Mouse (Mus musculus) midbrain, postnatal 0 days (tissue): ENCODE data around the gene Olfr153. TPM values are rescaled to one million over a fixed set of nuclear protein-coding genes. Genes with fewer than 3 reads are reported as not detected.
"Not testable (repeated sequence)": the region's sequence is repeated elsewhere in the genome, so short reads cannot be mapped to it uniquely, and the experiment has no call there.

Source experiments
- ATAC-seq: fragments of 200-750 bp; cut with Nextera tagmentation; 2 replicates; pipeline ENCODE4 v1.8.0; 2017; ENCODE audit warnings: moderate number of reproducible peaks, mild to moderate bottlenecking, moderate TSS enrichment, moderate library complexity; ENCODE audit not compliant: low FRiP score
- DNase-seq: peaks from one replicate; pipeline ENCODE4 v3.0.0-alpha.2; 2015; ENCODE audit warnings: low spot score
- H3K27ac ChIP-seq: fragments of 300-500 bp; sonication (generic); 2 replicates; pipeline ENCODE4 v1.5.1; 2014; ENCODE audit warnings: low read depth, mild to moderate bottlenecking, low read length, mixed read lengths
- H3K27me3 ChIP-seq: fragments of 300-500 bp; sonication (generic); 2 replicates; pipeline ENCODE4 v1.6.1; 2014; ENCODE audit warnings: low read length, control low read depth, mixed read lengths; ENCODE audit not compliant: insufficient read depth
- H3K36me3 ChIP-seq: fragments of 300-500 bp; sonication (generic); 2 replicates; pipeline ENCODE4 v1.6.1; 2014; ENCODE audit warnings: low read length, control low read depth, mixed read lengths; ENCODE audit not compliant: insufficient read depth
- H3K4me1 ChIP-seq: fragments of 300-500 bp; sonication (generic); 2 replicates; pipeline ENCODE4 v1.6.1; 2014; ENCODE audit warnings: mild to moderate bottlenecking, control low read depth, antibody characterized with exemption, low read length, mixed read lengths; ENCODE audit not compliant: insufficient read depth
- H3K4me2 ChIP-seq: fragments of 300-500 bp; sonication (generic); 2 replicates; pipeline ENCODE4 v1.6.1; 2014; ENCODE audit warnings: low read depth, mild to moderate bottlenecking, low read length, mixed read lengths; ENCODE audit not compliant: poor library complexity, severe bottlenecking
- H3K4me3 ChIP-seq: fragments of 300-500 bp; sonication (generic); 2 replicates; pipeline ENCODE4 v1.5.1; 2014; ENCODE audit warnings: low read depth, mild to moderate bottlenecking, low read length, moderate library complexity
- H3K9ac ChIP-seq: fragments of 300-500 bp; sonication (generic); replicated peaks from 2 replicates; pipeline ENCODE4 v1.6.1; 2014; ENCODE audit warnings: mild to moderate bottlenecking, low read length, moderate library complexity, mixed read lengths; ENCODE audit not compliant: poor library complexity, severe bottlenecking
- H3K9me3 ChIP-seq: fragments of 300-500 bp; sonication (generic); 2 replicates; pipeline ENCODE4 v1.6.1; 2016; ENCODE audit warnings: low read length, control low read depth
- CTCF ChIP-seq: IDR thresholded peaks from 2 replicates; pipeline ENCODE4 v1.5.1; 2016; ENCODE audit warnings: antibody characterized with exemption, mild to moderate bottlenecking
- WGBS: fragments of 180-500 bp; shearing (Covaris S2); extraction: QIAGEN DNeasy Blood & Tissue Kit; methylation state at CpG from one replicate; pipeline ENCODE4 v1.1.7; 2014; 5-methylcytosine and 5-hydroxymethylcytosine counted together
- polyA plus RNA-seq: library from polyadenylated mRNA; unstranded; fragments of >200 nt; fragmentation: Nextera tagmentation; extraction: Ambion mirVana; gene quantifications from 2 replicates; pipeline ENCODE4 v1.2.1, GENCODE M21; 2015
- total RNA-seq: library from RNA; depleted of rRNA; stranded (reverse); fragments of >200 nt; gene quantifications from 2 replicates; pipeline ENCODE4 v1.2.3, GENCODE M21; 2014; rRNA removed

Olfr153 gene
- total and polyA plus RNA-seq, 2 experiments from 2014 or later, result not detected

GRCm38 (mm10) chr2:87516581-87516980 is 15.0 kb upstream of the Olfr153 start:
- TF ChIP-seq CTCF, result no peak
- no peak for ATAC-seq
- H3K36me3 ChIP-seq, result no peaks in the 10 kb centered on the region
- H3K27ac ChIP-seq, result no peak overlapping the region
- H3K4me2 ChIP-seq, result no peak overlapping the region
- H3K4me1 ChIP-seq, result no peaks in the 10 kb centered on the region
- no peaks in the 10 kb centered on the region for H3K27me3 ChIP-seq
- no peak overlapping the region for H3K9ac ChIP-seq
- H3K9me3 ChIP-seq, result no peaks in the 10 kb centered on the region
- 94% methylated on average over 3 of the region's 3 CpGs for WGBS
- H3K4me3 ChIP-seq, result no peak overlapping the region
- no peak for DNase-seq

- DNase-seq, result no peak
- 90% methylated on average over 4 of the region's 4 CpGs for WGBS
Measured at GRCm38 (mm10) chr2:87520651-87521050, 10.9 kb upstream of the Olfr153 start.

GRCm38 (mm10) chr2:87525899-87526616 is 5.5 kb upstream of the Olfr153 start:
- H3K4me1 ChIP-seq, H3K9ac ChIP-seq, H3K27me3 ChIP-seq, H3K36me3 ChIP-seq, H3K9me3 ChIP-seq, H3K27ac ChIP-seq: not testable (repeated sequence)
- Histone ChIP-seq H3K4me3 (peak overlapping the region; percentile 35), H3K4me2 (peak overlapping the region; percentile 35)
- peak; percentile 18 for DNase-seq
- ATAC-seq, result peak; percentile 47; the same call in 1 of the 2 replicates
- WGBS, result 26% methylated on average over 38 of the region's 39 CpGs

More at GRCm38 (mm10) chr2:87520651-87521050, 10.9 kb upstream of the Olfr153 start:
- Histone ChIP-seq H3K4me3 (no peak overlapping the region), H3K9ac (no peak overlapping the region), H3K36me3 (no peaks in the 10 kb centered on the region), H3K27ac (no peak overlapping the region), H3K4me1 (no peaks in the 10 kb centered on the region), H3K27me3 (no peaks in the 10 kb centered on the region), H3K4me2 (no peak overlapping the region), H3K9me3 (no peaks in the 10 kb centered on the region)
- no peak for TF ChIP-seq CTCF
- no peak for ATAC-seq

GRCm38 (mm10) chr2:87534826-87535225 is 3.2 kb downstream of the Olfr153 start:
- Histone ChIP-seq H3K27me3 (no peaks in the 10 kb centered on the region), H3K4me3 (no peak overlapping the region), H3K9ac (no peak overlapping the region), H3K9me3 (no peaks in the 10 kb centered on the region), H3K4me2 (no peak overlapping the region), H3K36me3 (no peaks in the 10 kb centered on the region), H3K4me1 (no peaks in the 10 kb centered on the region), H3K27ac (no peak overlapping the region)
- ATAC-seq (no peak), DNase-seq (no peak)
- 61% methylated on average over 2 of the region's 2 CpGs for WGBS
- no peak for TF ChIP-seq CTCF

GRCm38 (mm10) chr2:87545442-87545841 is 13.8 kb downstream of the Olfr153 start, which contains the start of gene Olfr1128:
Gene Olfr1128, minus strand, starts transcription at chr2:87545542.
- Histone ChIP-seq H3K4me2 (no peak within 1 kb of the TSS), H3K27me3 (no peaks in the 10 kb centered on the region), H3K9ac (no peak within 1 kb of the TSS), H3K4me1 (no peaks in the 10 kb centered on the region), H3K27ac (no peak within 1 kb of the TSS), H3K9me3 (no peaks in the 10 kb centered on the region), H3K4me3 (no peak within 1 kb of the TSS), H3K36me3 (no peaks in the 10 kb centered on the region)
- no peak for DNase-seq
- ATAC-seq, result no peak
- 98% methylated on average over 1 of the region's 1 CpGs for WGBS
- no peak for TF ChIP-seq CTCF

- H3K4me1 ChIP-seq, DNase-seq, H3K4me3 ChIP-seq, H3K27me3 ChIP-seq, H3K27ac ChIP-seq, H3K9ac ChIP-seq, ATAC-seq, H3K9me3 ChIP-seq, H3K4me2 ChIP-seq, H3K36me3 ChIP-seq: not testable (repeated sequence)
- 76% methylated on average over 1 of the region's 1 CpGs for WGBS
Measured at GRCm38 (mm10) chr2:87573602-87574001, 42.0 kb downstream of the Olfr153 start, which contains the start of gene Olfr1129. Gene Olfr1129, plus strand, starts transcription at chr2:87573902.

Other genes with a start within 250 kb of the Olfr153 start
- not detected in 2 replicates for gene Olfr1118, start 224.2 kb upstream of the Olfr153 start, total RNA-seq
- gene Olfr1118, start 224.2 kb upstream of the Olfr153 start, polyA plus RNA-seq, result not detected in 2 replicates
- gene Olfr1120, start 177.0 kb upstream of the Olfr153 start, total RNA-seq, result not detected in 2 replicates
- not detected in 2 replicates for gene Olfr1120, start 177.0 kb upstream of the Olfr153 start, polyA plus RNA-seq
- gene Olfr1121, start 161.9 kb upstream of the Olfr153 start, total RNA-seq, result not detected in 2 replicates
- gene Olfr1121, start 161.9 kb upstream of the Olfr153 start, polyA plus RNA-seq, result not detected in 2 replicates
- not detected in 2 replicates for gene Olfr1122, start 145.9 kb upstream of the Olfr153 start, total RNA-seq
- gene Olfr1122, start 145.9 kb upstream of the Olfr153 start, polyA plus RNA-seq, result not detected in 2 replicates
- gene Olfr1123, start 115.2 kb upstream of the Olfr153 start, total RNA-seq, result not detected in 2 replicates
- gene Olfr1123, start 115.2 kb upstream of the Olfr153 start, polyA plus RNA-seq, result not detected in 2 replicates
- not detected in 2 replicates for gene Olfr1124, start 101.5 kb upstream of the Olfr153 start, total RNA-seq
- 0.10 TPM in 1 of 2 replicates, not detected in the other for gene Olfr1124, start 101.5 kb upstream of the Olfr153 start, polyA plus RNA-seq
- gene Olfr1126, start 77.8 kb upstream of the Olfr153 start, total RNA-seq, result not detected in 2 replicates
- gene Olfr1126, start 77.8 kb upstream of the Olfr153 start, polyA plus RNA-seq, result not detected in 2 replicates
- gene Pramel7, start 34.7 kb upstream of the Olfr153 start, total RNA-seq, result not detected in 2 replicates
- not detected in 2 replicates for gene Pramel7, start 34.7 kb upstream of the Olfr153 start, polyA plus RNA-seq
- not detected in 2 replicates for gene Pramel6, start 25.2 kb upstream of the Olfr153 start, total RNA-seq
- not detected in 2 replicates for gene Pramel6, start 25.2 kb upstream of the Olfr153 start, polyA plus RNA-seq
- gene Olfr1128, start 13.7 kb downstream of the Olfr153 start, total RNA-seq, result not detected in 2 replicates
- not detected in 2 replicates for gene Olfr1128, start 13.7 kb downstream of the Olfr153 start, polyA plus RNA-seq
- not detected in 2 replicates for gene Olfr1129, start 42.1 kb downstream of the Olfr153 start, total RNA-seq
- not detected in 2 replicates for gene Olfr1129, start 42.1 kb downstream of the Olfr153 start, polyA plus RNA-seq
- not detected in 2 replicates for gene Olfr1130, start 74.4 kb downstream of the Olfr153 start, total RNA-seq
- gene Olfr1130, start 74.4 kb downstream of the Olfr153 start, polyA plus RNA-seq, result not detected in 2 replicates
- 0.38 TPM in 1 of 2 replicates, not detected in the other for gene Olfr1131, start 95.3 kb downstream of the Olfr153 start, total RNA-seq
- not detected in 2 replicates for gene Olfr1131, start 95.3 kb downstream of the Olfr153 start, polyA plus RNA-seq
- not detected in 2 replicates for gene Olfr1132, start 105.7 kb downstream of the Olfr153 start, total RNA-seq
- not detected in 2 replicates for gene Olfr1132, start 105.7 kb downstream of the Olfr153 start, polyA plus RNA-seq
- not detected in 2 replicates for gene Olfr1133, start 115.6 kb downstream of the Olfr153 start, total RNA-seq
- not detected in 2 replicates for gene Olfr1133, start 115.6 kb downstream of the Olfr153 start, polyA plus RNA-seq
- gene Olfr1134, start 126.7 kb downstream of the Olfr153 start, total RNA-seq, result not detected in 2 replicates
- not detected in 2 replicates for gene Olfr1134, start 126.7 kb downstream of the Olfr153 start, polyA plus RNA-seq
- not detected in 2 replicates for gene Olfr1135, start 141.9 kb downstream of the Olfr153 start, total RNA-seq
- not detected in 2 replicates for gene Olfr1135, start 141.9 kb downstream of the Olfr153 start, polyA plus RNA-seq
- gene Olfr1136, start 162.2 kb downstream of the Olfr153 start, total RNA-seq, result not detected in 2 replicates
- gene Olfr1136, start 162.2 kb downstream of the Olfr153 start, polyA plus RNA-seq, result not detected in 2 replicates
- gene Olfr1137, start 181.4 kb downstream of the Olfr153 start, total RNA-seq, result not detected in 2 replicates
- gene Olfr1137, start 181.4 kb downstream of the Olfr153 start, polyA plus RNA-seq, result not detected in 2 replicates
- gene Olfr1138, start 208.2 kb downstream of the Olfr153 start, total RNA-seq, result not detected in 2 replicates
- not detected in 2 replicates for gene Olfr1138, start 208.2 kb downstream of the Olfr153 start, polyA plus RNA-seq
- not detected in 2 replicates for gene Olfr1140, start 212.0 kb downstream of the Olfr153 start, total RNA-seq
- 0.16 TPM in 1 of 2 replicates, not detected in the other for gene Olfr1140, start 212.0 kb downstream of the Olfr153 start, polyA plus RNA-seq
- not detected in 2 replicates for gene Olfr1141, start 222.2 kb downstream of the Olfr153 start, total RNA-seq
- not detected in 2 replicates for gene Olfr1141, start 222.2 kb downstream of the Olfr153 start, polyA plus RNA-seq
- gene Olfr152, start 247.7 kb downstream of the Olfr153 start, total RNA-seq, result not detected in 2 replicates
- gene Olfr152, start 247.7 kb downstream of the Olfr153 start, polyA plus RNA-seq, result not detected in 2 replicates